Mouse (Mus musculus) cerebellum, adult 9-11 months (tissue): ENCODE results near the gene Spns2.
A peak's percentile ranks its signal among the peaks of the same experiment; 100 is the strongest.

Source experiments
- DNase-seq: peaks from one replicate; pipeline ENCODE4 v3.0.0; 2022

Spns2 gene

DNA sequence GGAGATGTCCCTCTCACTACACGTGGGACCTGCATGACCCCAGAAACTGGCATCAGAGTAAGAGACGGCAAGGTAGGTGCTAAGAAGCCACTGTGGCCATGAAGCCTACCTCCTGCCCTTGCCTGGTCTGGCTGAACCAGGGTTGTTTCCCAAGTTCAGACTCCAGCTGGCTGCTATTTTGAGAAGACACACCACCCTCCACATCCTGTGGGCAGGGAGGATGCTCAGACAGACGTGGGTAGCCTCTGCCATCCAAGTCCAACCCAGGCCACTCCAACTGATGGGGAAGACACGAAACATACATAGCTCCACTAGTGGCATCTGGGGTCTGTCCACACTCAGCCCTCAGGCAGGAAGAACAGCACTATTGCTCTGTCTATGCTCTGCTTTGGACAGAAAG is 19.7 kb downstream of the Spns2 start:
- DNase-seq = no peak

DNA sequence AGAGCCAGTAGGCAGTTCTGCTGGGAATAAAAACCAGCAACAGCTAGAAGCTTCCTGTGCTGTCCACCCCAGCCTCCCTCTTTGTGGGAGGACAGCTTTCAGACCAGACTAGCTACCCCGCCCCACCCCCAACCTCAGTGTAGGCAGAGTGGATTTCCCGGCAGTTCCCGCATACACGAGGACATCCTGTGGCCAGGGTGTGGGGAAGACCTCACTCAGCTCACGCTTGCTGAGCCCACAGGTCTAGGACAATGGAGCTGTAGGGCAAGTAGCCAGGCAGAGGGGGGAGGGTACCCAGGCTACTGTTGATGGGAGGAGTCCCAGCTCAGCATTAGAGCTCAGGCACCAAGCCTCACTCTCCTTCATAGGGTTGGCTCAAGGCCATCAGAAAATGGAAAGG is 20.5 kb downstream of the Spns2 start:
- DNase-seq = no peak

DNA sequence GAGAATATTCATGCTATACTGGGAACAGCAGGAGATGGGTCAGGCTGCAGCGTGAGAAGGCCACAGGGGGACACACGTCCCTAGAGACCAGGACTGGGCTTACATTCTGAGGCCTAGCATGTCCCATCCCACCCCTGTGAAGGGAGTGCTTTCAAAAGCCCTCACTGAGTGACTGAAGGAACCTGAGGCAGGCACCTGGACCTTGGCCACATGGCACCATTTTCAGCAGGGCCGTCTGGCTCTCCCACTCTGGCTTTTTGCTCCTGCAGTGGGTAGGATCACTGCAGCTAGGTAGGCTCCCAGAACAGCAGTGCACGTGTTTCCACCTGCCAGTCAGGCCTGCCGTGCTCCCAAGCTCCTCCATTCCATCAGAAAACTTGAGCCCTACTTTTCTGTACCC is 21.2 kb downstream of the Spns2 start:
- DNase-seq = no peak

DNA sequence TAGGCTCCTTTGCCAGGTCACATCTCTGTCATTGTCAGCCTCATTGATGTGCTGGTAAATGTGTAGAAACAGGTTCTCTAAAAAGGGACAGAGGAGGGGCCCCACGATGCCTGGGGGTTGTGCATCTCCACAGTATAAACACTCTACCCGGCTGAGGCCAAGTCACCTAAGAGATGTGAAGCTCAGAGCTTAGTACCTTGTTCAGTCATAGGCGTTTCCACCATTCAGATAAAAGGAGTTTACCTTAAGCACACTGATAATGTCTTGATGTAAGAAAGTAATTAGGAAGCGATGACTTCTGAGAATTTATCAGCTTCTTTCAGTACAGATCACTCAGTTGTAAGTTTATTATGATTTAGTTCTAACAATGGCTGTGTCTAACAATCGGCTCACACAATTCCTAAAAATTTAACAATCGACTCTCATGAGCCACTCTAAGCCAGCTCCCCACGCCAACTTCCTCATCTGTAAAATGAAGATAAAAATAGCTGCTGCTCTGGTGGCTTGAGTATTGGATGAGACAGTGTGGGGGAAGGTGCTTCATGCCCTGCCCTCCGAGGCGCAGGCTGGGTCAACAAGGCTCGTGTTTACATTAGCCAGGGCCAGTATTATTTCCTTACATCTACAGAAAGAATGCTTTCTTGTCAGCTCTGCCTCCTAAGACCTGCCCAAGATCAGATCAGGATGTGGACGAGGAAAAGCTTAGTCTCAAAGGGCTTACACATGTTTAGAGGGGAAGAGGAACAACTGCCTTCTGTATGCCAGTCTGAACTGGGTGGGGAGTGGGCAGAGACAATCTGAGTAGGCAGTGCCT is 22.8 kb downstream of the Spns2 start:
- no peak for DNase-seq

DNA sequence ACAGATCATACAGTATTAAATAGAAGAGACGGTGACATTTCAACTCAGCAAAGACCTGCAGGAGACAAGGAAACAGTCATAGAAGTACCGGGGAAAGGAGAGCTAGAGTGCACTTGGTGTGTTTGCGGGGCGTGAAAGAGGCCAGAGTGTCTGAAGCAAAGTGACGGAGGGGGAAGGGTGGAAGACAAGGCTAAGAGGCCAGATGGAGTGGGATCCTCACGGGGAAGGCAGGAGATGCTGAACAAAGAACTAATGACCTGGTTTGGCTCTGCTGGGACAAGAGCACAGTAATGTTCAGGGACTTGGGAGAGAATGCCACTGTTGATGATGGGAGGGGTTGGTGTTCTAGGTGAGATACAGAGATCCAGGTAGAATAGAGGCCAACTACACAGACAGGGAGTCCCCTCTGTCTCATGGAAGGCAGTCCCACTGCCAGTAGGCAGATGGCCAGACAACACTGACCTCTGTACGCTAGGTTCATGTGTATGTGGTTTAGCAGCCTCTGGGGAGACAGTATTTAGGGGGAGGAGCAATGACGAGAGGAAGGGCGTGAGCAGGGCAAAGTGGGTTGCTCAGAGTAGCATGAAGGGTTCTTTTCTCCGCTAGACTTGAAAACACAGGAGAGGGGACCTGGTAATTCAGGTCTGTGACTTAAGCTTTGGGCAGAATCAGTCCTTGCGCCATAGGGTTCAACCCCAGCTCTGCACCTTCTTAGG is 23.6 kb downstream of the Spns2 start:
- no peak for DNase-seq

DNA sequence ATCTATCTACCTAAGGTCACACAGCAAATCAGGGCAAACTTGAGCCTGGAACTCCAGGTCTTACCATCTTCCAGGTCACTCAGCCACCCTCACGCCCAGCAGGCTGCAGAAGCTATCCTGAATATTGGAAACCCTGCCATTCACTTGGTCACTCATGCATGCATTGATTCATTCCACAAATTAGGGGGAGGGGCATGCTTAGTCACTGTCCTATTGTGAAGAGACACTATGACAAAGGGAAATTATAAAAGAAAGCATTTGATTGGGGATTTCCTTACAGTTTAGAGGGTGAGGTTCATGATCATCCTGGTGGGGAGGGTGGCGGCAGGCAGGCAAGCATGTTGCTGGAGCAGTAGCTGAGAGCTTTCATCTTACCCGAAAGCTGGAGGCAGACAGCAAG is 24.9 kb downstream of the Spns2 start:
- no peak for DNase-seq

DNA sequence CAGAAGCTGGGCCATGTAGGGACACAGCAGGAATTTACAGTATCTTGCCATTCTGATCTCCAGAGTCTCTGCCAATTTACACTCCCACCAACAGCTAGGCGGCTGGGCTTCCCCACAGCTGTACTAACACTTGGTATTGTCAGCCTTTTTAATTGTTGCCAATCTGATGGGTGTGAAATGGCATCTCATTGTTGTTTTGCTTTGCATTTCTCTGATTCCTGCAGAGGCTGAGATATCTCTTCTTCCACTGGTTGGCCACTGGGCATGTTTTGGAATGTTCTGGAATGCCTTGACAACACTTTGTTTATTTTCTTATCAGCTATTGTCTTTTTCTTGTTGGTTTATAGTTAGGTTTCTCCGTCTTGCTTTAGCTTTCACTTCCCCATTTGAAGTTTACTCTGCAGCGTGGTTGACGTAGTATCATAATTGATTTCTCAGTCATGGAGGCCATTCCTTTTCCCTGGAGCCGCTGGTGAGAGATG is 28.2 kb downstream of the Spns2 start:
- DNase-seq = no peak

DNA sequence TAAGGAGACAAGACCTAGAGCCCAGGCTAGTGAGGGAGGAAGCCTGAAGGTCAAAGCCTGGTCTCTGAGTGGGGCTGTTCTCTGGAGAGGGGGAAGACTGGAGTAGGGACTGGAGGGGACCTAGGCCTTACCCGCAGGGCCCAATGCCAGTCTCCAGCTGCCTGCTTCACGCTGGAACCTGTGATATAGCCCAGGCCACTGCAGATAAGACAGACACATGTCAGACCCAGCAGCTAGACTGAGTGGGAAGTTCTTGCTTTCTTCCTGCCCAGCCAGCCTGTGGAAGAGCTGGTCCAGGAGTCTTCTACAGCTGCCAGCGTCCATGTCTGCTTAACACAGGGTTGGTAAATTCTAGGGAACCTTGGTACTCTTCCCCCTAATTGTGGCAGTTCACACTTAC is 31.2 kb downstream of the Spns2 start:
- DNase-seq = no peak

DNA sequence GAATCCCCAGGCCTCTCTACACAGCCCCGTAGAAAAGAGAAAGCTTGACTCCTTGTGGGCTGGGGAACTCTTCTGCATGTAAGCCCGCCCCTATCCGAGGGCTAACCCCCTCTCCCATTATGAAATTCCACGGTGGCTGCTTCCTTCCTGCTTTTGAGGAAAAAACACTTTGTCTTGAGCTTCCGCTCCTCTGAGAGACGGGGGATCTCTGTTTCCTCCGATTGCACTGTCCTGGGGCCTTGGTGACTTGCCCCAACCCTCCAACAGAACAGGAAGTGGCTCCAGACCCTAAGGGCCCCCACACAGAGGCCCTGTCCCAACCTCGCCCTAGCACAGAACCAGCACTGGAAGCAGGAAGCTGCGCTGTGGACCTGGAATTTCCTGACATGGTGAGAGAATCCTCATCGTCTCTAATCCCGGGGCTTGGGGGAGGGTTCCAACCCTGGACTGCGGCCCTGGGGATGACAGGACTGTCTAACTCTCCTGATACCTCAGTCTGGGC is 31.7 kb downstream of the Spns2 start:
- no peak for DNase-seq

DNA sequence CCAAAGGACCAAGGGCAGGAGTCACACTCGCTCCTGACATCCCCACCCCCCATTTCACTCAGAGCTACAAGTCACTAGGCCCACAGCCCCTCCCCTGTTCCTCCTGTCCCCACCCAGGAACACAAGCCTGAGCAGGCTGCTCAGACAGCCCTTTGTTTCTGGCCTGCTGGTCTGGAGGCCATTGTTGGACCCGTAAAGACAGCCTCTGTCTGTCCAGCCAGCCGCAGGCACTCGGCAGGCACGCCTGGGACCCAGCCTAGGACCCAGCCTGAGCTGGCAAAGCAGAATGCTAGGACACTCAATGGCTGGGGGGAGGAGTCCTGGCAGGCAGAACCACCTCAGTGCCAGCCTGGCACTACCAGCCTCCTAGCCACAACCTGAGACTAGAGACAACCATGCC is 34.0 kb downstream of the Spns2 start:
- DNase-seq = peak; percentile 60

DNA sequence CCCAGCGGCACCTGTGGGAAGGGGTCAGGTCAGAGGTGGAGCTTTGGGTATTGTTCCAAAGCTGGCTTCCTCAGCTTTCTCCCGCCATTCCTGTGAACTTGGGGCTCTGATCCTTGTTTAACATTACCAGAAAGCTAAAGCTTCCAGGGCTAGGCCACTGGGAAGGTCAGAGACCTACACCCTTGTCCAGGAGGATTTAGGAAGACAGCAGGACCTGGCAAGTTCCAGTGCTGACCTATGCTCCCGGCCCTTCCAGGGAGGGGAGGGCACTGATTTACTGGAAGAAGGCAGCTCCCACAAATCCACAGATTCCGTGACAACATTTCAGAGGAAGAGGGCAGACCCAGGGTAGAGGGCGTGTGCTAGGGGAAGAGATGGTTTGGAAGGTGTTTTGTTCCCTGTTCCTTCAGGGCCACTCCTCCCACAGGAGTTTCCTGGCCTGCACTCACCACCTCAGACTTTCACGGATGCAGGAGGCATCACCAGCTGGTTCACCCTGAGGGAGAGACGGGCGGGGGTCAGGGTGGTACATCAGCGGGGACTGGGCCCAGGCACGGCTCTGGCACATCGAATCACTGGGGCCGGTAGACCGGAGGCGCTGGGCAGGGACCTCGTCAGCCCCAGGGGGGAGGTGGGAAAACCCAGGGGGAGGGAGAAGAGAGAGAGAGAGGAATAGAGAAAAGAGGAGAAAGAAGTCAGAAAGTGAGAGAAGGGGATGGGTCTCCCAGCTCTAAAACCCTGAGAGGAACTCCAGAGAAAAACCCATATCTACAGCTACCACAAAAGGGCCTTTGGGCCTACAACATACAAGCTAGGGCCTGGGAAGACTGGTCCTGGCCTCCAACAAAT is 36.4 kb downstream of the Spns2 start:
- no peak for DNase-seq

DNA sequence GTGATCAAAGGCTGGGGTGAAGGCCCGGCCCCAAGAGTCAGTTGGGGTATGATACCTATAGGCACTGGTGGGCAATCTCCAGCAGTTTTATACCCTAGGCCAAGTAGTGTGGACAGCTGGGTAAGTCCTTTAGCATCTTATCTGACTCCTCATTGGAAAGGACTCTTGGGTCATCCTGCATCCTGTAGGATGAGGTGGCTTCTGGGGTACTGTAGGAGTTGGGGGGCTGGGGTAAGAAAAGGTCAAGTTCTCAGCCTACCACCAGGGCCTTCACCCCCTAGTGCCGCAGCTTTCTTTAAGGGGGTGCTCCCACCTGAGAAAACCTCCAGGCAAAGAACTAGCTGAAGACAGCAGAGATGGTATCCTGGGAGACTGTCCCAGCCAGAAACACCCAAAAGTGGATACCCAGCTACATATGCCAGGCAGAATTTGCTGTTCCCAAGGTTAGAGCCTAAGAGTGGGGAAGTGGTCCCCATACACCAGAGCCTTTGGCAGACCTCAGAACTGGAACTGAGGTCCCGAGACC is 37.5 kb downstream of the Spns2 start:
- no peak for DNase-seq

DNA sequence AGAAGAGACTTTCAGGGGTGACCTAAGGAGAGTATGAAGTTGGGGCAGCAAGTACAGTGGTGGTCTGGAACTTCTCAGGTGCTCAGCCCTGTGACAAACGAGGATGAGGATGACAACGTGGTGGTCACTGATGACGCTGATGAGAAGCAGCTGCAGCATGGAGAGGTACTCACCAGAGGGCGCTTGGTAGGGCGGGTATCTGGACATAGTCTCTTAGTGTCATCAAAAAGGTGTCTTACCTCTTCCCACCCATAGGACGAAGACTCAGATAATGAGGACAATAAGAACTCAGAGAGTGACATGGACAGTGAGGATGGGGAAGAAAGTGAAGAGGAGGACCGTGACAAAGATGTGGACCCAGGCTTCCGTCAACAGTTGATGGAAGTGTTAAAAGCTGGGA is 42.2 kb downstream of the Spns2 start:
- DNase-seq = no peak

DNA sequence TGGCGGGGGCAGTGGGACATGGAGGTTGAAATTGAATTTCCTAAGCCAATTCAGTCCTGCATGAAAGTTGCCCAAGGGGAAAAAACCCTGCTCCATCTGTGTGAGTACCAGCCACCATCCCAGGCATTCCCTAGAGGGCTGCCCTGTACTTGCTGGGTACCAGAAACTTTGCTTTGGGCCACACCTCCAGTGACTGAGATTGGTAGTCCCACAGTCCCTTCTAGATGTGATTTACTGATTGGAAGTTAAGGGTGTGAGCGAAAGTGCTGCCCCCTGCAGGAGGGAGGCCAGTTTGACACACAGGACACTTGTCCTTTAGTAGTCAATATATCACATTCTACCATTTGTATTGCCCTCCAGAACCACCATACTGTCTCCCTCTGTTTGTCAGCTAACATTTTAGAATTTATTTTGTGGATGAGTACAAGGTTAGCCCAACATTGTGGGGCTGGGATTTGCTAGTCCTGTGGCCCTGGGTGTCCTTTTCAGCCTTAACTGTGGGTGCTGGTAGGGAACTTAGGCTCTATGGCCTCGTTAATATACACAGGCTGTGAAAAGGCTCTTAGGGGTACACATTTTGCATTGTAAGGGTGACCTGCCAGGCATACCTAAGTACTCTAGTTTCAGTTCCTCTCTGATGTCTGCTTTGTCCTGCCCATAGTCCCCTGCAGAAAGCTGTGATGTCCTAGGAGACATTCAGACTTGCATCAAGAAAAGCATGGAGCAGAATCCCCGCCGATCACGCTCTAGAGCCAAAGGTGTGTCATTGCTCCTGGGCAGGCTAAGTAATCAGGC is 43.2 kb downstream of the Spns2 start:
- DNase-seq = no peak

DNA sequence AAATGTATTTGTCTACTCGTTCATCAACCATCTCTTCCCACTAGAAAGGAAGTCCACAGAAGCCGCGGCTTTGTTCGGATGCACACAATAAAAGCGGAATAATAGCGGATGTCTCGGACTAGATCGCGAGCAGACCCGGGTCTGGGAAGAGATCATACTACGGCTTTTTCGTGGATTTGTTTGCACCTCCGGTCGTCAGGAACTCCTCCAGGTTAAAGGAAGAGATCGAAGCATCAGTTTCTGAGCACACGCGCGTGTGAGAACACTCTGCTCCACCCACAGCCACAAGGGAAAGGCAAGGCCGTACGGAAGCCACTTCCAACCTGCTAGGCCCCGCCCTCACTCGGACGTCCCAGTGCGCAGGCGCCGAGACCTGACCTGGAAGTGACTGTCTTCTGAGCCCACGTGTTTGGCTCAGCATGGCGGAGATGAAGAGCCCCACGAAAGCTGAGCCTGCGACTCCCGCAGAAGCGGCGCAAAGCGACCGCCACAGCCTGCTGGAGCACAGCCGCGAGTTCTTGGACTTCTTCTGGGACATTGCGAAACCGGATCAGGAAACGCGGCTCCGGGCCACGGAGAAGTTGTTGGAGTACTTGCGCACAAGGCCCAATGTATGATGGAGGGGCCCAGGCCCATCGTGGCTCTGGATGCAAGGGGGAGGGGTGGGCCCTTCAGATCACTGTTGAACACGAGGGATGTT is 48.6 kb downstream of the Spns2 start, which contains the start of gene Mybbp1a:
Gene Mybbp1a (plus strand): TSS at position 391 of the 700 bp plus-strand sequence.
- peak; percentile 98 for DNase-seq

DNA sequence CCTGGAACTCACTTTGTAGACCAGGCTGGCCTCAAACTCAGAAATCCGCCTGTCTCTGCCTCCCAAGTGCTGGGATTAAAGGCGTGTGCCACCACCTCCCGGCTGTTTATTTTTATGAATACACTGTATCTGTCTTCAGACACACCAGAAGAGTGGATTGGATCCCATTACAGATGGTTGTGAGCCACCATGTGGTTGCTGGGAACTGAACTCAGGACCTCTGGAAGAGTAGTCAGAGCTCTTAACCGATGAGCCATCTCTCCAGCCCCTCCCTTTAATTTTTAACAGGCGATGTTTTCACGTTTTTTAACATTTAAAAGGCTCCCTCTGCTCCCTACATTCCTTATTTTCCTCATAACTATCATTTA is 49.1 kb downstream of the Spns2 start:
- DNase-seq = peak; percentile 27

DNA sequence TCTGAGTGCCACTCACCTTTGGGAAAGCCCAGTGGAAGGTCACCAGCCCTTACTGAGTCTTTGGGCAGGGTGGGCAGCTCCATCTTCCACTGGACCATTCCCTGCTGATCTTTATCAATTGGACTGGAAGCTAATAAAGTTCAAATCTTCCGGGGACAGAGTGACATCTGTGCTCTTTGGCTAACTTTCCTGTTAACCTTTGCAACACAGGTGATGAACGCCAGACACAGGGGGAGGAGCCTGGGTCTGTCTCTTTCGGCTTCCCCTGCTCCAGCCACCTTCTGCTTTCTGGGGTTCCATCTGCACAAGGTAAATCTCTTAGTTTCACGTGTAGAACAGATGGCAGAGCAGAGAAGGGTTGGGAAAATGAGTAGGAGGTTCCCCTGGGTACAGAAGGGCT is 51.3 kb downstream of the Spns2 start:
- no peak for DNase-seq

DNA sequence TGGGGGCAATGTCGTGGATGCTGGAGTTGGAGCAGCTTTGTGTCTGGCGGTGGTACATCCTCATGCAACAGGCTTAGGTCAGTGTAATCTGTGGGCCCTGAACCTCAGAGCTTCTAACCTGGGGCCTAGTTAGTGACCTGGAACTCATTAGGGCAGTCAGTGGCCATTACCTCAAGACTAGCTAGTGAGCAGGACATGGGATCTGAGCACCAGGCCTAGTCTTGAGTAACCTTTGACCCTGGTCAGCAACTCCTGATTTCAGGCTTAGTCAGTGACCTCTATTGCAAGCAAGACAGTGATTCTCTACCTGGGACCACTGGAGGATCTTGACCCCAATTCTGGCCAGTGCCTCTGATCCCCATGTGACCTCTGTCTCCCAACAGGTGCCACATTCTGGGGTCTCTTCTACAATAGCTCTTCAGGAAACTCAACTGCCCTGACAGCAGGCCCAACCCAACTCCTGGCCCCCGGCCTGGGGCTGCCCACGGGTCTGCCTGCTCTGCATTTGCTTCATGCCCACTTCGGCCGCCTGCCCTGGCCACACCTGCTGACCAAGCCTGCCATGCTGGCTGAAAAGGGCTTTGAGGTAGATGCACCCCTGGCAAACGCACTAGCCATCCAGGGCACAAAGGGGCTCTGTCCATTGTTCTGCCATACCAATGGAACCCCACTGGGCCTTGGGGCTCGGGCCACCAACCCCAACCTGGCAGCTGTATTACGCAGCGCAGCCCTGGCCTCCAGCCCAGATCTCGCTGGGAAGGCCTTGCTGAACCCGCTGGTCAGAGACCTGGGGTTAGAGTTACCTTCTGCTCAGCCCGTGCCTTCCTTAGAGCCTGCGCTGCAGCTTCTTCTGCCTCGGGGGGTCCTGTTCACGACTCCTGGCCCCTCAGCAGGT is 52.7 kb downstream of the Spns2 start:
- DNase-seq = peak; percentile 34

DNA sequence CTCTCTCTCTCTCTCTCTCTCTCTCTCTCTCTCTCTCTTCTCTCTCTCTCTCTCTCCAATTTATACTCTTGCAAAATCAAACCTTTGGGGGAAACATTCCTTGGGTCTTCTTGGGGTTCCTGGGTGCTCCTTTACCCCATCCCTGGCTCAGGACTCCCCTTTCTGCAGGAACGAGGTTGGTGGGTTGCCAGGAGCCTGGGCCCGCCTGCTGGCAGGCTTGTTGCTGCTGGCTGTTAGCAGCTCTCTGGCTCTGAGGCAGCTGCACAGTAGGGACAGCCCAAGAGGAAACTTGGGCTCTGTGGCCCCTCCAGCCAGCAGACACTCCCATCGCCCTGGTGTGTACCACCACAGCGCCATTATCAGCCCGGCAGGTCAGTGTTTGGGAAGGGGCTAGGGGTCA is 53.4 kb downstream of the Spns2 start:
- DNase-seq = peak; percentile 30

DNA sequence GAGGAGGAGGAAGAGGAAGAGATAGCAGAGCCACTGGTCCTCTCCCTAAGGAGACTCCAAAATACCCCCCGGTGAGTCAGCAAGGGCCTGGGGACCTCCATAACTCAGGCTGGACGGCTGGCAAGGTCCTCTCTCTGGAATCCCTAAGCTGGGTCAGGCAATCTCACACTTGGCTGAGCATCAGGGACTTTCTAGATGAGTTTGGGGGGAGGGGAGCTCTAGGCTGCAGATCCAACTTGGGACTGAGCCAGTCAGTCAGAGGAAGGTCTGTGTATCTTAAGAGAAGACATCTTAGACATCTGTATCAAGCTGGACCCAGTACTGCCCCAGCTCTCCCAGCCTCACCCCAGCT is 54.0 kb downstream of the Spns2 start:
- DNase-seq = peak; percentile 10
